Mouse (Mus musculus) limb, embryonic 12.5 days (tissue): ENCODE results near the gene Nubp1. TPM values are rescaled to one million over a fixed set of nuclear protein-coding genes. Genes with fewer than 3 reads are reported as not detected.

ENCODE experiments used
- ATAC-seq: fragments of 200-750 bp; cut with Nextera tagmentation; 2 replicates; pipeline ENCODE4 v1.8.0; 2017; ENCODE audit warnings: low read depth, moderate TSS enrichment; ENCODE audit not compliant: insufficient number of reproducible peaks, insufficient read depth, low FRiP score, low TSS enrichment
- H3K27ac ChIP-seq: fragments of 300-500 bp; sonication (generic); 2 replicates; pipeline ENCODE4 v1.5.1; 2016; ENCODE audit warnings: mild to moderate bottlenecking, moderate library complexity
- H3K27me3 ChIP-seq: fragments of 300-500 bp; sonication (generic); 2 replicates; pipeline ENCODE4 v1.6.1; 2016; ENCODE audit warnings: mild to moderate bottlenecking, moderate library complexity
- H3K36me3 ChIP-seq: fragments of 300-500 bp; sonication (generic); 2 replicates; pipeline ENCODE4 v1.6.1; 2016; ENCODE audit warnings: mild to moderate bottlenecking, moderate library complexity
- H3K4me1 ChIP-seq: fragments of 300-500 bp; sonication (generic); replicated peaks from 2 replicates; pipeline ENCODE4 v1.6.1; 2016
- H3K4me2 ChIP-seq: fragments of 300-500 bp; sonication (generic); 2 replicates; pipeline ENCODE4 v1.6.1; 2016; ENCODE audit warnings: mild to moderate bottlenecking, moderate library complexity
- H3K4me3 ChIP-seq: fragments of 300-500 bp; sonication (generic); replicated peaks from 2 replicates; pipeline ENCODE4 v1.5.1; 2016; ENCODE audit warnings: mild to moderate bottlenecking
- H3K9ac ChIP-seq: fragments of 300-500 bp; sonication (generic); replicated peaks from 2 replicates; pipeline ENCODE4 v1.6.1; 2016; ENCODE audit warnings: mild to moderate bottlenecking, moderate library complexity
- H3K9me3 ChIP-seq: fragments of 300-500 bp; sonication (generic); 2 replicates; pipeline ENCODE4 v1.6.1; 2016; ENCODE audit warnings: mild to moderate bottlenecking, moderate library complexity
- WGBS: fragments of 180-500 bp; shearing (Covaris S2); methylation state at CpG from one replicate; pipeline ENCODE4 v1.1.7; 2016; 5-methylcytosine and 5-hydroxymethylcytosine counted together
- polyA plus RNA-seq: library from polyadenylated mRNA; unstranded; fragments of >200 nt; fragmentation: Nextera tagmentation; extraction: Ambion mirVana; gene quantifications from 2 replicates; pipeline ENCODE4 v1.2.1, GENCODE M21; 2016

The Nubp1 gene
- polyA plus RNA-seq, 1 experiment from 2014 or later, result 82.7 TPM

- no peak for ATAC-seq
- Histone ChIP-seq H3K36me3 (peaks cover 98% of the 10 kb centered on the region), H3K27ac (no peak overlapping the region), H3K27me3 (no peaks in the 10 kb centered on the region), H3K9me3 (0 out of 2 replicates have a peak, but pooled peaks cover 6% of the 10 kb centered on the region), H3K9ac (no peak overlapping the region), H3K4me2 (no peak overlapping the region), H3K4me3 (no peak overlapping the region), H3K4me1 (no peaks in the 10 kb centered on the region)
- 95% methylated on average over 9 of the region's 9 CpGs for WGBS
These were observed 8.8 kb downstream of the Nubp1 start for GRCm38 (mm10) chr16:10420447-10421054.

GRCm38 (mm10) chr16:10431911-10432310, 20.2 kb downstream of the Nubp1 start:
- ATAC-seq, result no peak
- no peak overlapping the region for H3K4me3 ChIP-seq
- H3K4me1 ChIP-seq, result no peaks in the 10 kb centered on the region
- H3K9ac ChIP-seq, result no peak overlapping the region
- no peaks in the 10 kb centered on the region for H3K9me3 ChIP-seq
- no peaks in the 10 kb centered on the region for H3K27me3 ChIP-seq
- peaks cover 17% of the 10 kb centered on the region for H3K36me3 ChIP-seq
- 65% methylated on average over 1 of the region's 1 CpGs for WGBS
- H3K27ac ChIP-seq, result no peak overlapping the region
- H3K4me2 ChIP-seq, result no peak overlapping the region

GRCm38 (mm10) chr16:10432387-10432786, 20.6 kb downstream of the Nubp1 start:
- WGBS, result 84% methylated on average over 4 of the region's 4 CpGs
- no peak for ATAC-seq
- Histone ChIP-seq H3K27ac (no peak overlapping the region), H3K4me1 (no peaks in the 10 kb centered on the region), H3K4me2 (no peak overlapping the region), H3K9ac (no peak overlapping the region), H3K9me3 (no peaks in the 10 kb centered on the region), H3K27me3 (no peaks in the 10 kb centered on the region), H3K36me3 (peaks cover 12% of the 10 kb centered on the region), H3K4me3 (no peak overlapping the region)

GRCm38 (mm10) chr16:10433344-10433743, 21.6 kb downstream of the Nubp1 start:
- Histone ChIP-seq H3K36me3 (peaks cover 13% of the 10 kb centered on the region), H3K4me3 (no peak overlapping the region), H3K4me1 (no peaks in the 10 kb centered on the region), H3K4me2 (no peak overlapping the region), H3K27ac (no peak overlapping the region), H3K27me3 (no peaks in the 10 kb centered on the region), H3K9ac (no peak overlapping the region), H3K9me3 (no peaks in the 10 kb centered on the region)
- ATAC-seq, result no peak
- 88% methylated on average over 5 of the region's 5 CpGs for WGBS

GRCm38 (mm10) chr16:10436166-10436565, 24.4 kb downstream of the Nubp1 start:
- Histone ChIP-seq H3K36me3 (peaks cover 10% of the 10 kb centered on the region), H3K4me1 (no peaks in the 10 kb centered on the region), H3K27ac (no peak overlapping the region), H3K4me3 (no peak overlapping the region), H3K9ac (no peak overlapping the region), H3K9me3 (no peaks in the 10 kb centered on the region), H3K27me3 (no peaks in the 10 kb centered on the region), H3K4me2 (no peak overlapping the region)
- no peak for ATAC-seq
- 89% methylated on average over 6 of the region's 6 CpGs for WGBS

GRCm38 (mm10) chr16:10438055-10438454, 26.3 kb downstream of the Nubp1 start:
- no peaks in the 10 kb centered on the region for H3K9me3 ChIP-seq
- no peak overlapping the region for H3K9ac ChIP-seq
- no peak for ATAC-seq
- no peak overlapping the region for H3K4me3 ChIP-seq
- no peaks in the 10 kb centered on the region for H3K4me1 ChIP-seq
- no peak overlapping the region for H3K4me2 ChIP-seq
- H3K27ac ChIP-seq, result no peak overlapping the region
- no peaks in the 10 kb centered on the region for H3K27me3 ChIP-seq
- H3K36me3 ChIP-seq, result 0 out of 2 replicates have a peak, but pooled peaks cover 3% of the 10 kb centered on the region
- 91% methylated on average over 5 of the region's 5 CpGs for WGBS

GRCm38 (mm10) chr16:10441328-10441727, 29.6 kb downstream of the Nubp1 start:
- Histone ChIP-seq H3K4me1 (peaks cover 8% of the 10 kb centered on the region), H3K9me3 (no peaks in the 10 kb centered on the region), H3K27me3 (no peaks in the 10 kb centered on the region), H3K4me2 (no peak overlapping the region), H3K36me3 (0 out of 2 replicates have a peak, but pooled peaks cover 3% of the 10 kb centered on the region), H3K4me3 (no peak overlapping the region), H3K9ac (no peak overlapping the region), H3K27ac (no peak overlapping the region)
- WGBS, result 84% methylated on average over 6 of the region's 6 CpGs
- ATAC-seq, result no peak

GRCm38 (mm10) chr16:10441761-10442160, 30.0 kb downstream of the Nubp1 start:
- peaks cover 12% of the 10 kb centered on the region for H3K4me1 ChIP-seq
- ATAC-seq, result no peak
- no peak overlapping the region for H3K27ac ChIP-seq
- no peaks in the 10 kb centered on the region for H3K27me3 ChIP-seq
- 0 out of 2 replicates have a peak, but pooled peaks cover 3% of the 10 kb centered on the region for H3K36me3 ChIP-seq
- no peak overlapping the region for H3K4me3 ChIP-seq
- no peak overlapping the region for H3K4me2 ChIP-seq
- WGBS, result 84% methylated on average over 4 of the region's 4 CpGs
- no peaks in the 10 kb centered on the region for H3K9me3 ChIP-seq
- no peak overlapping the region for H3K9ac ChIP-seq

- H3K9me3 ChIP-seq, result no peaks in the 10 kb centered on the region
These were observed 32.0 kb downstream of the Nubp1 start for GRCm38 (mm10) chr16:10443723-10444122.

GRCm38 (mm10) chr16:10446573-10447263, 35.0 kb downstream of the Nubp1 start:
- peak overlapping the region; percentile 56 for H3K4me3 ChIP-seq
- H3K36me3 ChIP-seq, result no peaks in the 10 kb centered on the region
- no peaks in the 10 kb centered on the region for H3K9me3 ChIP-seq
- H3K4me1 ChIP-seq, result peaks cover 18% of the 10 kb centered on the region
- WGBS, result 19% methylated on average over 13 of the region's 13 CpGs
- no peaks in the 10 kb centered on the region for H3K27me3 ChIP-seq
- ATAC-seq, result peak; percentile 13; the same call in 1 of the 2 replicates
- peak overlapping the region; percentile 73 for H3K9ac ChIP-seq
- peak overlapping the region; percentile 75 for H3K4me2 ChIP-seq
- H3K27ac ChIP-seq, result peak overlapping the region; percentile 64

More at GRCm38 (mm10) chr16:10443723-10444122, 32.0 kb downstream of the Nubp1 start:
- Histone ChIP-seq H3K4me2 (no peak overlapping the region), H3K4me1 (peaks cover 18% of the 10 kb centered on the region), H3K36me3 (no peaks in the 10 kb centered on the region), H3K9ac (no peak overlapping the region), H3K27me3 (no peaks in the 10 kb centered on the region), H3K27ac (no peak overlapping the region), H3K4me3 (no peak overlapping the region)
- ATAC-seq, result no peak

- Histone ChIP-seq H3K36me3 (no peaks in the 10 kb centered on the region), H3K27ac (peak within 1 kb of the TSS; percentile 64), H3K4me2 (peak within 1 kb of the TSS; percentile 75), H3K9ac (peak within 1 kb of the TSS; percentile 73), H3K4me3 (peak within 1 kb of the TSS; percentile 56), H3K9me3 (no peaks in the 10 kb centered on the region), H3K27me3 (no peaks in the 10 kb centered on the region), H3K4me1 (peaks cover 18% of the 10 kb centered on the region)
- WGBS, result 1% methylated on average over 12 of the region's 12 CpGs
- ATAC-seq, result peak; percentile 92
These were observed 35.5 kb downstream of the Nubp1 start, which contains the start of gene Tvp23a for GRCm38 (mm10) chr16:10447264-10447594. TSS of gene Tvp23a (minus strand) at chr16:10447362.
